ENCODE assay signal across 15 mouse cellular contexts in genomic region chr4:143719155-143719554, GRCm38 (mm10).
"Had no signal": no experiment of that assay in that cellular context is flagged by ENCODE, and none has a peak within 500 bp of the region (broad histone marks: within the 10 kb centered on the region; RNA-seq: fewer than 3 reads in every experiment).

Gene Gm13078, plus strand, starts transcription at chr4:143719455.

- DNase-seq: heart, postnatal 10 days; heart, postnatal 14 days; heart, postnatal 36 days; heart, postnatal 4 days; kidney, adult 18-20 months; kidney, adult 2 months; kidney, adult 8-10 months; kidney, adult 9 months; kidney, postnatal 10 days; kidney, postnatal 14 days; kidney, postnatal 25 days; kidney, postnatal 36 days; kidney, postnatal 4 days; layer of hippocampus, adult 9-11 months; layer of hippocampus, postnatal 36 days had no signal
